Mouse (Mus musculus) kidney, postnatal 10 days (tissue): Measurements from ENCODE around the gene Slc35d2.

Experiments
- DNase-seq: peaks from one replicate; pipeline ENCODE4 v3.0.0; 2021; ENCODE audit warnings: mixed read lengths

The Slc35d2 gene

GRCm38 (mm10) chr13:64128858-64129615 is at the start of gene Slc35d2:
Gene Slc35d2, minus strand, starts transcription at chr13:64129368.
- DNase-seq: peak; percentile 86

GRCm38 (mm10) chr13:64178000-64178399 is 48.8 kb upstream of the Slc35d2 start:
- DNase-seq: no peak

- DNase-seq: peak; percentile 18
Measured at GRCm38 (mm10) chr13:64169746-64170145, 40.6 kb upstream of the Slc35d2 start.

- DNase-seq: no peak
Measured at GRCm38 (mm10) chr13:64163147-64163715, 34.1 kb upstream of the Slc35d2 start.

- DNase-seq: peak; percentile 28
Measured at GRCm38 (mm10) chr13:64162626-64163025, 33.5 kb upstream of the Slc35d2 start.

GRCm38 (mm10) chr13:64161916-64162611 is 32.9 kb upstream of the Slc35d2 start:
- DNase-seq: no peak

GRCm38 (mm10) chr13:64161548-64161915 is 32.4 kb upstream of the Slc35d2 start, which contains the start of gene Habp4:
Gene Habp4, plus strand, starts transcription at chr13:64161824.
- peak; percentile 99 for DNase-seq

GRCm38 (mm10) chr13:64156966-64157365 is 27.8 kb upstream of the Slc35d2 start:
- DNase-seq: no peak

GRCm38 (mm10) chr13:64155171-64155571 is 26.0 kb upstream of the Slc35d2 start:
- DNase-seq: peak; percentile 45

- DNase-seq: no peak
Measured at GRCm38 (mm10) chr13:64154651-64155050, 25.5 kb upstream of the Slc35d2 start.

GRCm38 (mm10) chr13:64153751-64154267 is 24.6 kb upstream of the Slc35d2 start:
- DNase-seq: peak; percentile 83

GRCm38 (mm10) chr13:64153083-64153682 is 24.0 kb upstream of the Slc35d2 start, which contains the start of gene Zfp367:
Gene Zfp367, minus strand, starts transcription at chr13:64153202.
- peak; percentile 99 for DNase-seq

GRCm38 (mm10) chr13:64152671-64153082 is 23.5 kb upstream of the Slc35d2 start:
- DNase-seq: no peak

- DNase-seq: peak; percentile 93
Measured at GRCm38 (mm10) chr13:64152241-64152669, 23.1 kb upstream of the Slc35d2 start.

- no peak for DNase-seq
Measured at GRCm38 (mm10) chr13:64150121-64150520, 21.0 kb upstream of the Slc35d2 start.

GRCm38 (mm10) chr13:64129616-64130375 is 628 bp upstream of the Slc35d2 start:
- DNase-seq: peak; percentile 71

GRCm38 (mm10) chr13:64126316-64126715 is 2.9 kb downstream of the Slc35d2 start:
- DNase-seq: no peak

GRCm38 (mm10) chr13:64124886-64125285 is 4.3 kb downstream of the Slc35d2 start:
- no peak for DNase-seq

GRCm38 (mm10) chr13:64123491-64124188 is 5.5 kb downstream of the Slc35d2 start:
- DNase-seq: no peak

- no peak for DNase-seq
Measured at GRCm38 (mm10) chr13:64120760-64121159, 8.4 kb downstream of the Slc35d2 start.

GRCm38 (mm10) chr13:64117442-64117841 is 11.7 kb downstream of the Slc35d2 start:
- DNase-seq: no peak
